Mouse (Mus musculus): ENCODE data around the gene Zfp51. TPM values are rescaled to one million over a fixed set of nuclear protein-coding genes. Genes with fewer than 3 reads are reported as not detected.

Zfp51 gene
- total and polyA plus RNA-seq, 3 experiments = 0.06 to 9.7 (median 6.3) TPM

Other genes with a start within 250 kb of the Zfp51 start
- gene Vmn1r234, start 224.3 kb upstream of the Zfp51 start, total RNA-seq (2021) = not detected
- not detected in 2 replicates for gene Vmn1r234, start 224.3 kb upstream of the Zfp51 start, polyA plus RNA-seq (2012; rRNA removed)
- gene Vmn1r235, start 194.0 kb upstream of the Zfp51 start, total RNA-seq (2021) = not detected
- gene Vmn1r235, start 194.0 kb upstream of the Zfp51 start, polyA plus RNA-seq (2012; rRNA removed) = not detected in 2 replicates
- gene Vmn1r236, start 167.4 kb upstream of the Zfp51 start, total RNA-seq (2021) = not detected
- not detected in 2 replicates for gene Vmn1r236, start 167.4 kb upstream of the Zfp51 start, polyA plus RNA-seq (2012; rRNA removed)
- not detected for gene Vmn1r237, start 138.5 kb upstream of the Zfp51 start, total RNA-seq (2021)
- not detected in 2 replicates for gene Vmn1r237, start 138.5 kb upstream of the Zfp51 start, polyA plus RNA-seq (2012; rRNA removed)
- gene Zfp677, start 66.6 kb upstream of the Zfp51 start, total RNA-seq (2021) = 1 to 10 TPM; 3.7 to 4.4 TPM
- gene Zfp677, start 66.6 kb upstream of the Zfp51 start, polyA plus RNA-seq (2012; rRNA removed) = 0.06 TPM in 1 of 2 replicates, not detected in the other
- gene Zfp54, start 27.1 kb upstream of the Zfp51 start, total RNA-seq (2021) = 1 to 10 TPM; 2.4 to 2.7 TPM
- gene Zfp54, start 27.1 kb upstream of the Zfp51 start, polyA plus RNA-seq (2012; rRNA removed) = 0.22 TPM in 1 of 2 replicates, not detected in the other
- 1 to 10 TPM; 3.2 to 4.3 TPM for gene Zfp53, start 38.6 kb downstream of the Zfp51 start, total RNA-seq (2021)
- 0.86 and 1.0 TPM in 2 replicates for gene Zfp53, start 38.6 kb downstream of the Zfp51 start, polyA plus RNA-seq (2012; rRNA removed)
- 10 to 100 TPM; 19.7 to 40.9 TPM for gene Zfp52, start 85.2 kb downstream of the Zfp51 start, total RNA-seq (2021)
- gene Zfp52, start 85.2 kb downstream of the Zfp51 start, polyA plus RNA-seq (2012; rRNA removed) = 0.17 and 0.26 TPM in 2 replicates
- 10 to 100 TPM in 1 of 2 experiments, 1 to 10 TPM in 1; 5.7 to 14.8 TPM for gene Zfp948, start 116.6 kb downstream of the Zfp51 start, total RNA-seq (2021)
- gene Zfp948, start 116.6 kb downstream of the Zfp51 start, polyA plus RNA-seq (2012; rRNA removed) = 0.21 and 0.27 TPM in 2 replicates
- gene Zfp983, start 200.2 kb downstream of the Zfp51 start, total RNA-seq (2021) = 1 to 10 TPM; 4.3 to 7.5 TPM
- gene Zfp983, start 200.2 kb downstream of the Zfp51 start, polyA plus RNA-seq (2012; rRNA removed) = 0.28 and 0.48 TPM in 2 replicates
- gene Gm10226, start 241.5 kb downstream of the Zfp51 start, total RNA-seq (2021) = 1 to 10 TPM; 3.9 to 7.2 TPM
- gene Gm10226, start 241.5 kb downstream of the Zfp51 start, polyA plus RNA-seq (2012; rRNA removed) = not detected in 2 replicates

Measured in adrenal gland, adult 2 months (tissue).